Mouse (Mus musculus) activated CD4-positive, CD25-positive, alpha-beta regulatory T cell, adult 4 months (primary cell): ENCODE data around the gene D2hgdh. TPM values are rescaled to one million over a fixed set of nuclear protein-coding genes. Genes with fewer than 3 reads are reported as not detected.

Experiments
- polyA plus RNA-seq, 2 experiments: library from polyadenylated mRNA; unstranded; fragments of 100-300 nt; shearing (Covaris generic); gene quantifications; one replicate each; pipeline ENCODE4 v1.2.1; 2017

The D2hgdh gene
- polyA plus RNA-seq, 2 experiments from 2014 or later = 15.5 to 20.9 TPM

Other genes starting within 250 kb of the D2hgdh start
- 10 to 100 TPM; 28.6 to 32.3 TPM for gene Stk25, start 166.2 kb upstream of the D2hgdh start, polyA plus RNA-seq
- not detected for gene Bok, start 139.2 kb upstream of the D2hgdh start, polyA plus RNA-seq
- 10 to 100 TPM; 54.1 to 77.9 TPM for gene Atg4b, start 73.4 kb upstream of the D2hgdh start, polyA plus RNA-seq
- gene Thap4, start 70.0 kb upstream of the D2hgdh start, polyA plus RNA-seq = 10 to 100 TPM; 15.3 to 16.5 TPM
- gene Dtymk, start 23.0 kb upstream of the D2hgdh start, polyA plus RNA-seq = 100 to 1,000 TPM; 129 to 134 TPM
- gene Ing5, start 20.9 kb upstream of the D2hgdh start, polyA plus RNA-seq = 10 to 100 TPM; 19.8 to 21.8 TPM
- gene Gal3st2, start 36.4 kb downstream of the D2hgdh start, polyA plus RNA-seq = not detected
- under 1 TPM in 1 of 2 experiments, not detected in 1; 0.12 TPM for gene Gal3st2b, start 93.4 kb downstream of the D2hgdh start, polyA plus RNA-seq
- under 1 TPM in 1 of 2 experiments, not detected in 1; 0.12 TPM for gene Gal3st2c, start 165.6 kb downstream of the D2hgdh start, polyA plus RNA-seq
- under 1 TPM in 1 of 2 experiments, not detected in 1; 0.15 TPM for gene Neu4, start 195.5 kb downstream of the D2hgdh start, polyA plus RNA-seq
- 100 to 1,000 TPM; 116 to 187 TPM for gene Pdcd1, start 227.6 kb downstream of the D2hgdh start, polyA plus RNA-seq